In the genomic region with DNA sequence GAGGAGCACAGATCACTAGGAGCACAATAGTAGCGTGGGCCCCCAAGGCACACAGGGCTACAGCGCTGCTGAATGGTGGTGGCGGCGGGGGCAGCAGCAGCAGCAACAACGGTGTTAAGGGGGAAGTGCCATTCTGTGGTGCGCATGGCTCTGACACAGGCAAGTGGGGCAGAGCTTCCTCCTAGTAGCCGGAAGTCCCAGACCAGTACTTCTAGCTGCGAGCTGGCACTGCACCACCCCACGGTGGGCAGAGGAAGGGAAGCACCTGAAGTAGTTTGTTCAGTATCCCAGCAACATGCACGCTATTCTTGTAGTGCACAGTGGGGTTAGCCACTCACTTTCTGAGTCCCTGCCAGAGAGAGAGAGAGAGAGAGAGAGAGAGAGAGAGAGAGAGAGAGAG, we compare ENCODE assay signal across 9 mouse cellular contexts. TPM values are rescaled to one million over a fixed set of nuclear protein-coding genes. Genes with fewer than 3 reads are reported as not detected.
DNase-seq lines count a peak whose midpoint lies in the region; ATAC-seq and TF ChIP-seq lines count a peak whose summit lies in the region.
"Had no signal": no experiment of that assay in that cellular context is flagged by ENCODE, and none has a peak within 500 bp of the region (broad histone marks: within the 10 kb centered on the region; RNA-seq: fewer than 3 reads in every experiment).

No protein-coding gene starts in this region.

- H3K27me3 ChIP-seq in heart, adult 2 months (ENCODE audit: control insufficient read depth, insufficient read depth, low read length): no peaks in the 10 kb centered on the region
- H3K27me3 ChIP-seq: CH12.LX had no signal

- no peak overlapping the region for H3K27ac ChIP-seq in heart, adult 2 months

- peak; percentile 99 for ATAC-seq in neutrophil, adult 5-6 weeks (ENCODE audit: extremely low read depth, insufficient number of reproducible peaks, low FRiP score, poor library complexity, severe bottlenecking)

- TF ChIP-seq POLR2A in heart, adult 2 months (IDR thresholded peaks at IDR 0.05; ENCODE audit: insufficient read depth, low read depth, low read length): no peak

- H3K79me2 ChIP-seq in heart, adult 2 months (replicated peaks; ENCODE audit: control insufficient read depth, insufficient read depth, low read length): no peaks in the 10 kb centered on the region

- 0 out of 2 replicates have a peak overlapping the region, but pooled peaks have one; percentile 16 for H3K4me3 ChIP-seq in heart, adult 2 months

- no peaks in the 10 kb centered on the region for H3K36me3 ChIP-seq in heart, adult 2 months (ENCODE audit: control insufficient read depth, insufficient read depth, low read length)

- TF ChIP-seq EP300 in heart, adult 2 months (IDR thresholded peaks at IDR 0.05; ENCODE audit: insufficient read depth, low read depth, low read length): no peak

- WGBS in heart, adult 2 months: 26% methylated on average over 10 of the region's 10 CpGs

- intact Hi-C loops in heart, adult 2 months (cut with DNase I): no loop called here

- DNase-seq in cerebellum, adult 9-11 months: peak; percentile 35
- DNase-seq in cerebellum, adult 9-10 months: no peak
- DNase-seq in R1 (ENCODE audit: low read depth, low spot score) (peak; percentile 79), MN1 (ENCODE audit: low spot score) (no peak)
- peak; percentile 31 to 55 for DNase-seq in heart, adult 2 months
- peak; percentile 30 for DNase-seq in kidney, postnatal 14 days
- DNase-seq in lung, adult 18-20 months: peak; percentile 78 to 86

- no peaks in the 10 kb centered on the region; the same call in 1 of the 2 replicates for H3K4me1 ChIP-seq in heart, adult 2 months (ENCODE audit: control insufficient read depth, insufficient read depth, low read length)

- H3K9ac ChIP-seq in heart, adult 2 months (ENCODE audit: low read depth, low read length): no peak overlapping the region

- no peak for TF ChIP-seq CTCF in heart, adult 2 months (IDR thresholded peaks at IDR 0.05)

RNA-seq across cellular contexts. Expression of a gene that starts 10.5 kb away (rescaled TPM):
- total RNA-seq in heart, adult 2 months (2021): 10 to 100 TPM; 32.4 to 35.2 TPM
- 19.7 and 30.0 TPM in 2 replicates for polyA plus RNA-seq in heart, adult 2 months (2012; rRNA removed)
- total RNA-seq in neutrophil, adult 5-6 weeks (2017): 1.2 and 5.6 TPM in 2 replicates

RNA-seq across cellular contexts. Expression of a gene that starts 49.3 kb away (rescaled TPM):
- 10 to 100 TPM; 18.3 to 22.5 TPM for total RNA-seq in heart, adult 2 months (2021)
- polyA plus RNA-seq in heart, adult 2 months (2012; rRNA removed): 8.1 and 11.4 TPM in 2 replicates
- total RNA-seq in neutrophil, adult 5-6 weeks (2017): 13.3 and 28.9 TPM in 2 replicates

Comparison
In these comparisons a context has a peak if more than half of its experiments do, and no peak if none do; other contexts are left out.
1. DNase-seq: peak in cerebellum, adult 9-11 months (single experiment), R1 (single experiment), heart, adult 2 months (2 of 2), kidney, postnatal 14 days (single experiment) and lung, adult 18-20 months (2 of 2); none in cerebellum, adult 9-10 months (single experiment) and MN1 (single experiment).